Mouse (Mus musculus) layer of hippocampus, adult 8-10 months (tissue): Measurements from ENCODE around the gene Rnps1. TPM values are rescaled to one million over a fixed set of nuclear protein-coding genes. Genes with fewer than 3 reads are reported as not detected.
"Not testable (repeated sequence)": the region's sequence is repeated elsewhere in the genome, so short reads cannot be mapped to it uniquely, and the experiment has no call there.

Experiments
- DNase-seq, 2 experiments: peaks; one replicate each; pipeline ENCODE4 v3.0.0; 2022; ENCODE audit warnings: low spot score in 2 of 2
- total RNA-seq, 4 experiments: library from RNA; stranded (reverse); gene quantifications; 2 replicates each; pipeline ENCODE4 v1.2.4; 2022

The Rnps1 gene
- 100 to 1,000 TPM; 122 to 134 (median 134) TPM for total RNA-seq

- peak; percentile 88 to 89 for DNase-seq
These were observed at the start of gene Rnps1 for GRCm38 (mm10) chr17:24414230-24414976. Rnps1 (plus strand) TSS chr17:24414565.

GRCm38 (mm10) chr17:24365863-24366262 lies 48.5 kb upstream of the Rnps1 start:
- no peak for DNase-seq

- DNase-seq, result no peak
These were observed 39.2 kb upstream of the Rnps1 start for GRCm38 (mm10) chr17:24375094-24375712.

DNA sequence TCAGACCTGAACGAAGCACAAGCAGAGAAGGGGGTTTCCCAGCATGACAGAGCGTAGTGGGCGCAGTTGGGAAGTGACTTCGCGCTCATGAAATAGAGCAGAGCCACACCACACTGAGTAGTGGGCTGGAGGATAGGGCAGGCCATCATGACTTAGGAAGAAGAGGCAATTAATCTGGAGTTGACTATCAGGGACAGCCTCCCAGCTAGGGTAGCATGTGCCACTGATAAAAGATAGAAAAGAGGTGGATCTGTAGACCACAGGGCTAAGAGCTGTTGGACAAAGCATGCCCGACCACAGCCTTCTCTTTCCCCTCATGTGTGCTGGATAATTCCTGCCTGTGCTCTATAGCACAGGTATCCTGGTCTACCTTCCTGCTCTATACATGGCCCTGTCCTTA lies 38.5 kb upstream of the Rnps1 start:
- DNase-seq, result no peak

- no peak for DNase-seq
These were observed 35.9 kb upstream of the Rnps1 start for GRCm38 (mm10) chr17:24378496-24378895.

GRCm38 (mm10) chr17:24383789-24384188 lies 30.6 kb upstream of the Rnps1 start:
- DNase-seq, result no peak

- DNase-seq, result no peak
These were observed 25.7 kb upstream of the Rnps1 start for GRCm38 (mm10) chr17:24388711-24389110.

GRCm38 (mm10) chr17:24389865-24390264 lies 24.5 kb upstream of the Rnps1 start:
- DNase-seq, result peak in 1 of 2 experiments; percentile 66

GRCm38 (mm10) chr17:24391149-24391548 lies 23.2 kb upstream of the Rnps1 start:
- no peak for DNase-seq

DNA sequence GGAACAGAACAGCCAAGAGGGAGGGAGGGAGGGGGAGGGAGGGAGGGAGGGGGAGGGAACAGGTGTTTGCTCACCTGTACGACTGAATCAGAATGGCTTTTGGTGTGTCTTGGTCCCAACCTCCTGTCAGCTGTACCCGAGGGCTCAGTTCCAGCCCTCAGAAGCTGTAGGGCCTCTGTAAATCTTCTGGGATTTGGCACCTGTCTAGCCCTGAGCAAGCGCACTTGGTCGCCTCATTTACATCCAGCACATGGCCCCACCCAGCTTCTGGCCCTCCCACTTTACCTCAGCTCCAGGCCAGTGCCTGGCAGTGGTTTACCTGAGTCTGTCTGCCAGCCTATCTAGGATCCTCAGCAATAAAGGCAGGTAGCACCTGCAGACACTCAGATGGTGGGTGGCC lies 20.8 kb upstream of the Rnps1 start:
- no peak for DNase-seq

- DNase-seq, result no peak
These were observed 19.9 kb upstream of the Rnps1 start for GRCm38 (mm10) chr17:24394456-24394855.

GRCm38 (mm10) chr17:24402371-24402770 lies 12.0 kb upstream of the Rnps1 start:
- peak in 1 of 2 experiments; percentile 25 for DNase-seq

GRCm38 (mm10) chr17:24407116-24407803 lies 7.1 kb upstream of the Rnps1 start:
- DNase-seq, result no peak

GRCm38 (mm10) chr17:24413557-24414211 lies 681 bp upstream of the Rnps1 start:
- no peak for DNase-seq

GRCm38 (mm10) chr17:24415011-24415410 lies 646 bp downstream of the Rnps1 start:
- DNase-seq, result no peak

- no peak for DNase-seq
These were observed 1.8 kb downstream of the Rnps1 start for GRCm38 (mm10) chr17:24416051-24416652.

GRCm38 (mm10) chr17:24423114-24423513 lies 8.7 kb downstream of the Rnps1 start:
- DNase-seq, result no peak

GRCm38 (mm10) chr17:24424489-24424888 lies 10.1 kb downstream of the Rnps1 start:
- no peak for DNase-seq

- DNase-seq, result not testable (repeated sequence)
These were observed 11.0 kb downstream of the Rnps1 start for GRCm38 (mm10) chr17:24425326-24425725.

DNA sequence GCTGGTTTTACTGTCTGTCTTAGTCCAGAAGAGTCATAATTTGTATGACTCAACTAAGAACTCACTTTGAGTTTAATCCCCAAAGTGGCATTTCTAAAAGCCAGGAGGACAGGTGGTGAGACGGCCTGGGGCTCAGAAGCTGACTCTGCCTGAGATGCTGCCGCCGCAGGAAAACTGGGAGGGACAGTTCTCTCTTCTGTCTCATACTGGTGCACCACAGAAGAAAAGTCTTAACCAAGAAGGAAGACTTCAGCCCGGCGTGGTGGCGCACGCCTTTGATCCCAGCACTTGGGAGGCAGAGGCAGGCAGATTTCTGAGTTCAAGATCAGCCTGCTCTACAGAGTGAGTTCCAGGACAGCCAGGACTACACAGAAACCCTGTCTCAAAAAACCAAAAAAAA lies 11.5 kb downstream of the Rnps1 start:
- no peak for DNase-seq

GRCm38 (mm10) chr17:24426471-24427169 lies 12.3 kb downstream of the Rnps1 start, which contains the start of gene Eci1:
Eci1 (plus strand) TSS chr17:24426641.
- peak; percentile 90 to 92 for DNase-seq
